Mouse (Mus musculus) testis, postnatal 10 days (tissue): ENCODE data around the gene Rnaseh2b.
A peak's percentile ranks its signal among the peaks of the same experiment; 100 is the strongest.

Experiments used
- DNase-seq: peaks from one replicate; pipeline ENCODE4 v3.0.0; 2021; ENCODE audit warnings: low spot score

The Rnaseh2b gene

GRCm38 (mm10) chr14:62292488-62293339, at the start of gene Rnaseh2b, which contains the start of gene Dleu7:
Gene Rnaseh2b (plus strand): TSS chr14:62292589.
Gene Dleu7 (minus strand): TSS chr14:62293047.
- DNase-seq: peak; percentile 68

GRCm38 (mm10) chr14:62243530-62243929, 48.9 kb upstream of the Rnaseh2b start:
- DNase-seq: no peak

DNA sequence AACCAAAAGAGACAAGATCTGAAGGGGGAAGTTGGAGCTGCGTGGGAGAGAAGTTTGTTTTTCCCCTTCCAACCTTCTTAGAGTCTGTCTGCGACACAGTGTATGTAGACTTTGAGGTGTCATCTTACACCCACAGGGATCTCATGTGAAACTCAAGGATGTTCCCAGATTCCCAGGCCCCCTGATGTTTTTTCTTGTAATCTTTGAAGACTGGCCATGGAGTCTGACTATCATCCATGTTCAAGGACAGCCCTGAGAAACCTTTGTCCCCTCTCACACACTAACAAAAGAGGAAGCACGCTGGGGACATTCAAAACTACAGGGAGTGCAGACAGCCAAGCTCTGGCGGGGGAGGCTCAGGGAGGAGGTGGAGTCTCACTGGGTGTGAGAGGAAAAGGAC, 46.8 kb upstream of the Rnaseh2b start:
- DNase-seq: no peak

DNA sequence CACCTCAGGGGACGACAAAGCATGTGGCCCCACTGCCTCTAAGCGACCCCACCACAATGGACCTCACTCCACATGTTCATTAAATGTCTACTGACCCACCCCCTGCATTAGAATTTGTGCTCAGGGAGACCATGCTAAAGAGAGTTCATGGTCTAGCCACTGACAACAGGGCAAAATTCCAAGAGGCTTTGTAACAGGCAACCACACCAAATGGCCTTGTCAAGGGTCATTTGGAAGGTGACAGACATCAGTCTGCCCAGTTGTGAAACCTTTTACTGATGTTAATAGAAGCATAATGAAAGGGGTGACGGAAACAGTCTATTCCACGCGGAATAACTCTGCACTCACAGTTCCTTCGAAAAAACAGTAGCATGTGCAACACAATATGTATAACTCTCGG, 44.0 kb upstream of the Rnaseh2b start:
- DNase-seq: no peak

DNA sequence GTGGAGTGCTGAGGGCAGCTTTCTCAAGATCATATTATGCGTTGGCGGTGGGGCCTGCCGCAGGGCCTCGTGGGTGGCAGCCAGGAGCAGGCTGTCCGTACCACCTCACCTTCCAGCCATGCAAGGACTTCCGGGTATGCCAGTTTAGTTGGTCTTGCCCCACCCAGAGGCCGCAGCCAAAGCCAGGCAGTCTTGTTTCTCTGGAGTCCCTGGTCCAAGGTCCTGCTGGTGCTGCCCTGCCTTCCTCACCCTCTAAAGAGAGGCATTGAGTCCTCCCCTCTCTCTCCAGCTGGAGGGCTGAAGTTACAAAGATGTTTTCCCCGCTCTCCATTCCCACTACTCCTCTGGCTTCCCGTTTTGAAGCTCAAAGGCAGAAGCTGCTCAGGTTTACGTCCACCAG, 43.6 kb upstream of the Rnaseh2b start:
- no peak for DNase-seq

DNA sequence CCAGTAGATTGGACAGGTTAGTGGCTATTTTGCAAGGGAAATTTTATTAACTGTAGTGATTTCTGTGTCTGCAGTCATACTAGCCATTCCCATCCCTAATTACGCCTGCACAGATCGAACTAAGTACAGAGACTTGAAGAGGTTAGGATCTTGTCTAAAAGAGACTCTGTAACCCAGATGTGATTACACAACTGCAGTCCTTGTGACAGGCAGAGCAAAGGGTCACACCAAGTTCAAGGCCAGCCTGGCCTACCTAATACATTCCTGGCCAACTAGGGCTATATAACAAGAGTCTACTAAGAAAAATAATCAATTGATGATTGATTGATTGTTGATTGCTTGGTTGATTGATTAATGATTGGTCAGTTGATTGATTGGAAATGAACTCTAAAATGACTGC, 43.1 kb upstream of the Rnaseh2b start:
- no peak for DNase-seq

DNA sequence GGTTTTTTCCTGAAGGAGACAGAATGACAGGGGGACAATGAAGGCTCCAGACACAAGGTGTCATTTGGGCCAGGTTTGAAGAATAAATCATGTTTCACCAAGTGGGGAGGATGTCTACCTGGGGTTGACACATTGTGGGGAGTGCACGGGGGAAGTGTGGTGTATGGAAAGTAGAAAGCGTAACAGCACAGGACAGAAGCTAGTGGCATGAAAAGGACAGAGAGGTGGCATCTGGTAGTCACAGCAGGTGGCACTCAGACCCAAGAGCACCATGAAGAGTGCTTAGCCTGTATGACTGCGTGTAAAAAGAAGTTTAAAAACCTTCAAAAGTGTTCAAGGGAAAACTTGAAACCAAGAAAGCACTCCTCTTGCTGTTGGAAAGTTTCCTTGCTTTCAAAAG, 42.3 kb upstream of the Rnaseh2b start:
- no peak for DNase-seq

GRCm38 (mm10) chr14:62251999-62252398, 40.4 kb upstream of the Rnaseh2b start:
- DNase-seq: peak; percentile 48

DNA sequence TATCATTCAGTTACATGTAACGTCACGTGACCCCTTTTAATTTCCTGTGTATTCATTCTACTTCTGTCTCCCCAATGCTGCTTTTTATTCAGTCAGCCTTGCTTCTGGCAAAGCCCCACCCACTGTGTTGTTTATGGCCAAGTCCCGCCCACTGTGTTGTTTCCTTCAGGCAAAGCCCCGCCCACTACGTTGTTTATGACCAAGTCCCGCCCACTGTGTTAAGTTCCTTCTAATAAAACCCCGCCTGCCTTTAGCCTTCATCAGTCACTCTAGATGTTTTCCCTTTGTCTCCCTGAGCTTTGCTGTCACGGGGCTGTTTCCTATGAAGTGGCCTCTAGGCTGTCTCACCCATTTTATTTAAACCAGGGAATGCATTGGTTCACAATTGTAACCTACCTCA, 38.0 kb upstream of the Rnaseh2b start:
- DNase-seq: no peak

DNA sequence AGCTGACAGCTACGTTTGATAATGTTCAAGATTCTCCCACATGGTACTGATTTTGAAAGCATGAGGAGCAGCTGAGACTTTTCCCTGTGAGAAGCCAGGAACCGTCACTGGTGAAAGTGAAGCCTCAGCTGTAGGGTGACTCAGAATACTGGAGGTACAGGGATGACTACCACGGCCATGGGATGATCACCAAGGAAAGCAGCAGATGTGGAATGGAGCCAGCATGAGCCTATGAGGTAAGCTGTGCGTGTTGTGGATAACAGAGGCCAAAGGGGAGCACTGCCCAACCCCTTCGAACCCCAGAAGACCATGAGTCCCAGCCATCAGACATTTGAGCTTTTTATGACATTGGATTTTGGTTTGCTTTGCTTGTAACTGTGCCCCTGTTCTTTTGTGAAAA, 36.3 kb upstream of the Rnaseh2b start:
- DNase-seq: no peak

DNA sequence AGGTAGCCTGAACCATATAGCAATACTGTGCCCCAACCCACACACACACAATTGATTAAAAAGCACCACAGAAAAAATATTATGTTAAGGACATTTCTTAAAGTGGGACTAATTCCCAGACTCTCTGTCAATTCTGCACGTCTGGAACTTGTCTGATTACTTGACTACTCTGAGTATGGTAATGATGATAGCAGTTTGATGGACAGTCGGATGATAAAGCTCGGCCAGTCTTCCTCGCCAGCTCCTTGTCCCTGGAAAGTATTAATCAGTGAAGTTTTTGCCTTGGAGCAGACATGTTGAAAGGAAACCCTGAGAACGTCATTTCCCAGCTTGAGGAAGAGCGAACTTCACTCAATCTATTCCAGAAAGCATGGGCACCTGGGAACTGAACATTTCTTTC, 34.3 kb upstream of the Rnaseh2b start:
- DNase-seq: no peak

- DNase-seq: no peak
Observed at GRCm38 (mm10) chr14:62258978-62259536, 33.3 kb upstream of the Rnaseh2b start.

GRCm38 (mm10) chr14:62270698-62271396, 21.5 kb upstream of the Rnaseh2b start:
- no peak for DNase-seq

GRCm38 (mm10) chr14:62273604-62274003, 18.8 kb upstream of the Rnaseh2b start:
- no peak for DNase-seq

GRCm38 (mm10) chr14:62282974-62283373, 9.4 kb upstream of the Rnaseh2b start:
- DNase-seq: no peak

- DNase-seq: no peak
Observed at GRCm38 (mm10) chr14:62288731-62289130, 3.7 kb upstream of the Rnaseh2b start.

GRCm38 (mm10) chr14:62291406-62291987, 892 bp upstream of the Rnaseh2b start:
- DNase-seq: no peak

DNA sequence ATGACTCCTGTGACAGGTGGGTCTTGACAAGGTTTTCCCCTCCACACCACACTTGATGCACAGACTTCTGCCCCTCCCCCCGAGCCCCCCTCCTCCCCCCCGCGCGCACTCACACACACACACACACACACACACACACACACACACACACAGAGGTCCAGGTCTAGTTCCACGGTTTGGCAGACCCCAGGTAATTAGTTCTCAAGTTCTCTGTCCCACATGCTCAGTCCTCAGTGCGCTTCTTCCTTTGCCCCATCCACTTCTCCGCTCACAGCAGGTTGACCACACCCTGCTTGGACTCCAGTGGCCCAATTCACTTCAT, 262 bp upstream of the Rnaseh2b start:
- DNase-seq: no peak

DNA sequence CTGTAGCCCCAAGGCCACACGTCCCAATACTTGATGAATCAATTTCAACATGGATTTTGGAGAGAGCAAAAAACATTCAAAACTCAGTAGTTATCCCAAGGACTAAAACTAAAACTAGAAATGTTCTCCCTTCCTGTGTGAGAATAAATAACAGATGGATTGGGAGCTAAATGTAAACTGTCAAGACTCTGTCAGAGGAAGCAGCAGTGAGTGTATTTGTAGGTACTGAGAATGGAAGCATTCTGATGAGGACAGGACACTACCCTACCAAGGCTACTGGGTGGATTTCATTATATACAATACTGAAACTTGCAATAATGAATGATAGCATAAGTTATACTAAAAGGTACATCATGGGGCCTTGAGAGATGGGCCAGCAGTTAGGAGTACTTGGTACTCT, 6.4 kb downstream of the Rnaseh2b start:
- DNase-seq: no peak

DNA sequence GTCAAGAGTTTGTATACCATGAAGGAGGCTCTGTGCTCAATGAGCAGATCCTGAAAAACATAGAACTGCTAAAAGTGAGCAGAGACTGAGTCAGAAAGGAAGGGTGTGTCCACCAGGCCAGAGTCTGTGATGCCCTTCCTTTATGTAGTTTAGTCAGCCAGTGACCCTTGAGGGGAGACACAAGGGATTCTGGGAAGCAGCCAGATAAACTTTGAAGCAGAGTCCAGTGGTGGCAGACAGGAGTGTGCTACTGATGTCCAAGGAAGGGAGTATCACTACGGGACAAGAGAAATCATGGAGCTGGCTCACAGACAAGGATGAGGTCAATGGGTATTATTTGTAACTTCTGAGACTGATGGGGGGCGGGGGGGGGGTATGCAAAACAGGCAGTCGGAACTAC, 7.6 kb downstream of the Rnaseh2b start:
- no peak for DNase-seq

- DNase-seq: peak; percentile 54
Observed at GRCm38 (mm10) chr14:62307555-62307954, 15.2 kb downstream of the Rnaseh2b start.

DNA sequence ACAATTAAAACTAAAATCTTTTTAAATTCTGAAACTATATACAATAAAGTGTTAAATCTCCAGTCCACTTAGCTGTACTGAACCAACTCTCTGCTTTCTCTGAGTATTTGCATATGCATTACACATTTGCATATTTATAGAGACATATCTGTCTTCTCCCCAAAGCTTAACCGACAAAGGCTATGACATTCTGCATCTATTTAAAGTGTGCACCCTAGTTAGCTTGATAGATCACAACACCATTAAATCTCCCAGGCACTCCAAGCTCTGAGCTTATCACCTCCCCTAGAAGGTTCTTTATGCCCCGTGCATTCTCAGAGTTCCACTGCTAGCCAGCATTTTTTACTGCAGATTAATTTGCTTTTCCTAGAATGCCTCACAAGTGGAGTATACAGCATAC, 16.6 kb downstream of the Rnaseh2b start:
- DNase-seq: no peak

GRCm38 (mm10) chr14:62311672-62312071, 19.3 kb downstream of the Rnaseh2b start:
- no peak for DNase-seq
